Mouse (Mus musculus) spleen, adult 2 months (tissue): Measurements from ENCODE around the gene Ifnar2.

ENCODE experiments used
- CTCF ChIP-seq: fragments of 200-500 bp; IDR thresholded peaks from 2 replicates; pipeline ENCODE4 v1.5.1; 2011; ENCODE audit warnings: mild to moderate bottlenecking, inconsistent platforms; ENCODE audit not compliant: insufficient read depth, insufficient read length, insufficient replicate concordance; ENCODE audit errors: extremely low read depth
- POLR2A ChIP-seq: fragments of 200-500 bp; IDR thresholded peaks from 2 replicates; pipeline ENCODE4 v1.6.1; 2011; ENCODE audit warnings: low read depth, low read length, inconsistent platforms

- no peak for TF ChIP-seq CTCF
- TF ChIP-seq POLR2A = no peak
Measured at GRCm38 (mm10) chr16:91385621-91386020, 13.0 kb downstream of the Ifnar2 start.
